Mouse (Mus musculus) ES-E14 (cell line): ENCODE results near the gene Mdga1.

Source experiments
- CHD2 ChIP-seq: IDR thresholded peaks from 2 replicates; pipeline ENCODE4 v1.6.1; 2014; ENCODE audit warnings: mild to moderate bottlenecking, low read depth, low read length, inconsistent platforms
- HCFC1 ChIP-seq: IDR thresholded peaks from 2 replicates; pipeline ENCODE4 v1.6.1; 2012; ENCODE audit warnings: low read length, inconsistent platforms, borderline replicate concordance; ENCODE audit not compliant: insufficient read depth
- MAFK ChIP-seq: IDR thresholded peaks from 2 replicates; pipeline ENCODE4 v1.6.1; 2014; ENCODE audit warnings: mild to moderate bottlenecking, low read depth, low read length, inconsistent platforms; ENCODE audit not compliant: insufficient read depth
- ZC3H11A ChIP-seq: IDR thresholded peaks from 2 replicates; pipeline ENCODE4 v1.6.1; 2012; ENCODE audit warnings: low read depth, mild to moderate bottlenecking, inconsistent platforms, low read length, borderline replicate concordance
- ZNF384 ChIP-seq: IDR thresholded peaks from 2 replicates; pipeline ENCODE4 v1.6.1; 2012; ENCODE audit warnings: low read depth, low read length, inconsistent platforms

- no peak for TF ChIP-seq ZC3H11A
- no peak for TF ChIP-seq MAFK
- no peak for TF ChIP-seq HCFC1
- no peak for TF ChIP-seq ZNF384
- no peak for TF ChIP-seq CHD2
Measured at GRCm38 (mm10) chr17:29951100-29951499, 18.8 kb downstream of the Mdga1 start.
